Mouse (Mus musculus) kidney, adult 9 months (tissue): ENCODE measurements around the gene Olfr1000.
A peak's percentile ranks its signal among the peaks of the same experiment; 100 is the strongest.
"Not testable (repeated sequence)": the region's sequence is repeated elsewhere in the genome, so short reads cannot be mapped to it uniquely, and the experiment has no call there.

ENCODE experiments used
- DNase-seq: peaks from one replicate; pipeline ENCODE4 v3.0.0; 2022

Olfr1000 gene

DNA sequence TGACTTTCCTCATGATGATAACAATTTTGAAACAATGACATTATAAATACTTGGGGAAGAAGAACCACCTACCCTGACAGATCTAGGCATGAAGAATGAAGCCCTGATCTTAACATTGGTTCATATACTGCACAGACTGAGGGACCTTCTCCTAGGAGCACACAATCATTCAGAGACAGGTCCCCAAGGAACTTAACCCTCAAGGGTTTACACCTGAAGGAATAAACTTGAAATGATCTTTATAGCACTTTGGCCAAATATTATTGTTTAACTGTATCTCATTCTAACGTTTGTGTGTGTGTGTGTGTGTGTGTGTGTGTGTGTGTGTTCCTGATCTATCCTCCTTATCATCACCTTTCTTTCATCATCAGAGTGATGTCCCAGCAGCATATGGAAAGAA is at the start of gene Olfr1000:
Olfr1000 (minus strand) TSS at position 101 of the 400 bp plus-strand sequence.
- DNase-seq: no peak

DNA sequence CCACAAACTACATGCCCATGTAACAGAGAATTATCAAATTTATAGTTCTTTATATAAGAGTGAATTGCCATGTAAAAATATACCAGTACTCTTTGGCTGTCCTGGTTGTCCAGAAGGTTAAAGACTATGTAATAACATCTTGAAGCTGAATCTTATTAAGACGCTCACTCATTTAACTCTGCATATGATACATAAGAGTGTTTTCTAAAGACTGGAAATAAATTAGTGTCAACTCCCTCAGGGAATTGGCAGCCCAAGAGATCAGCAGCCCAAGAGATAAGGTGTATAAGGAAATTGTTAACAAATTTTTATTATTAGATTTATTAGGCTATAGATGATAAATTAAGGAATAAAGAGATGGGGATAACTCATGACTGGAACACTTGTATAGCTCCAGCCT is 38.9 kb upstream of the Olfr1000 start, which contains the start of gene Olfr1002:
Olfr1002 (minus strand) TSS at position 101 of the 400 bp plus-strand sequence.
- DNase-seq: no peak

- DNase-seq: not testable (repeated sequence)
Observed at GRCm38 (mm10) chr2:85588648-85589047, 23.1 kb downstream of the Olfr1000 start, which contains the start of gene Olfr998. Gene Olfr998, plus strand, starts transcription at chr2:85588948.

GRCm38 (mm10) chr2:85578915-85579314 is 32.8 kb downstream of the Olfr1000 start, which contains the start of gene Olfr996:
Gene Olfr996, plus strand, starts transcription at chr2:85579215.
- no peak for DNase-seq

- DNase-seq: peak; percentile 49
Observed at GRCm38 (mm10) chr2:85561187-85561586, 50.5 kb downstream of the Olfr1000 start.

DNA sequence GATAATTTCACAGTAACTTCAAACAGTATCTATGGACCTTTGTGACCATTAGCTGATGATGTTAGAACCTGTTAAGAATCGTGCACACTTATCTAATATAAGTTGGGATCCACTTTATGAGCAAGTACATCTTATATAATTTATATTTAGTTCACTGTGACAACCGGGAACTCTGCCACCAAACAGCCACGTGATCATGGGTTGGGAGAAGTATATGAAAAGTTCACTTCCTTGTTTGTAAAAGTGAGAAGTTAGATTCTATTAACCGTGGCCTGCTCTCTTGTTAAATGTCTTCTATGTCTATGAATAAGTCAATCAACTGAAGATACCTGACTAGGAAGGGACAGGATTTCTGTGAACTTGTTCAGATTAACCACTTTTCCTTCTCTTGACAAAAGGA is 51.5 kb downstream of the Olfr1000 start:
- no peak for DNase-seq
